Mouse (Mus musculus) myocyte (in vitro differentiated cells): ENCODE data around the gene Hax1. TPM values are rescaled to one million over a fixed set of nuclear protein-coding genes. Genes with fewer than 3 reads are reported as not detected.
A peak's percentile ranks its signal among the peaks of the same experiment; 100 is the strongest.

Experiments
- H3K27me3 ChIP-seq: one replicate; pipeline ENCODE4 v1.6.1; 2011; ENCODE audit not compliant: control insufficient read depth, insufficient read depth, insufficient read length
- H3K36me3 ChIP-seq: one replicate; pipeline ENCODE4 v1.6.1; 2011; ENCODE audit not compliant: control insufficient read depth, insufficient read depth
- H3K4me2 ChIP-seq: one replicate; pipeline ENCODE4 v1.6.1; 2011; ENCODE audit warnings: low read depth, control low read depth
- H3K4me3 ChIP-seq: one replicate; pipeline ENCODE4 v1.5.1; 2011; ENCODE audit warnings: mild to moderate bottlenecking, control low read depth, moderate library complexity
- H3K79me2 ChIP-seq: one replicate; pipeline ENCODE4 v1.6.1; 2011; ENCODE audit not compliant: control insufficient read depth, insufficient read depth
- H3ac ChIP-seq: one replicate; pipeline ENCODE4 v1.6.1; 2011; ENCODE audit not compliant: control insufficient read depth, insufficient read length
- CEBPB ChIP-seq: IDR thresholded peaks from 2 replicates; pipeline ENCODE4 v1.6.1; 2011; ENCODE audit warnings: mild to moderate bottlenecking, moderate library complexity; ENCODE audit not compliant: poor library complexity, insufficient read depth, severe bottlenecking
- E2F4 ChIP-seq: IDR thresholded peaks from one replicate; pipeline ENCODE4 v1.6.1; 2011; ENCODE audit warnings: mild to moderate bottlenecking, control low read depth, moderate library complexity; ENCODE audit not compliant: insufficient read depth
- MAX ChIP-seq: IDR thresholded peaks from one replicate; pipeline ENCODE4 v1.6.1; 2011; ENCODE audit warnings: low read depth, mild to moderate bottlenecking, control low read depth
- MYOD1 ChIP-seq, 3 experiments: IDR thresholded peaks; one replicate each; pipeline ENCODE4 v1.6.1; 2011; ENCODE audit warnings: control low read depth in 2 of 3, low read depth in 2 of 3, mild to moderate bottlenecking in 2 of 3, moderate library complexity in 1 of 3; ENCODE audit not compliant: insufficient read length in 2 of 3, control insufficient read depth in 1 of 3
- MYOG ChIP-seq, 3 experiments: IDR thresholded peaks; one replicate each; pipeline ENCODE4 v1.6.1; 2011; ENCODE audit warnings: control low read depth in 2 of 3, low read depth in 2 of 3, mild to moderate bottlenecking in 2 of 3; ENCODE audit not compliant: insufficient read length in 2 of 3, control insufficient read depth in 1 of 3, insufficient read depth in 1 of 3
- POLR2A ChIP-seq: IDR thresholded peaks from one replicate; pipeline ENCODE4 v1.6.1; 2011; ENCODE audit warnings: low read depth, mild to moderate bottlenecking, control low read depth, moderate library complexity; ENCODE audit not compliant: insufficient read length
- POLR2AphosphoS2 ChIP-seq: IDR thresholded peaks from one replicate; pipeline ENCODE4 v1.6.1; 2011; ENCODE audit warnings: low read depth, control low read depth; ENCODE audit not compliant: insufficient read length
- REST ChIP-seq: IDR thresholded peaks from one replicate; pipeline ENCODE4 v1.6.1; 2011; ENCODE audit warnings: mild to moderate bottlenecking, control low read depth, moderate library complexity; ENCODE audit not compliant: insufficient read depth, insufficient read length
- SRF ChIP-seq: IDR thresholded peaks from one replicate; pipeline ENCODE4 v1.6.1; 2011; ENCODE audit warnings: low read depth; ENCODE audit not compliant: control insufficient read depth, insufficient read length
- TCF12 ChIP-seq: IDR thresholded peaks from one replicate; pipeline ENCODE4 v1.6.1; 2011; ENCODE audit warnings: mild to moderate bottlenecking, control low read depth; ENCODE audit not compliant: poor library complexity, insufficient read depth, severe bottlenecking
- TCF3 ChIP-seq: IDR thresholded peaks from one replicate; pipeline ENCODE4 v1.6.1; 2011; ENCODE audit warnings: low read depth, control low read depth; ENCODE audit not compliant: insufficient read length
- USF1 ChIP-seq: IDR thresholded peaks from one replicate; pipeline ENCODE4 v1.6.1; 2011; ENCODE audit warnings: low read depth, mild to moderate bottlenecking, control low read depth, moderate library complexity
- polyA plus RNA-seq: library from polyadenylated mRNA; unstranded; fragments of >200 nt; fragmentation: generic; extraction: Trizol; gene quantifications from one replicate; pipeline ENCODE4 v1.2.1, GENCODE M21; 2012; ENCODE audit warnings: missing spikeins

Hax1 gene
- polyA plus RNA-seq = 400 TPM

GRCm38 (mm10) chr3:89998612-89999054, at the start of gene Hax1:
TSS of gene Hax1 (minus strand) at chr3:89998780.
- Histone ChIP-seq H3K4me3 (peak within 1 kb of the TSS; percentile 93), H3ac (peak within 1 kb of the TSS; percentile 15), H3K4me2 (peak within 1 kb of the TSS; percentile 87), H3K79me2 (peaks cover 18% of the 10 kb centered on the region), H3K27me3 (no peaks in the 10 kb centered on the region), H3K36me3 (peaks cover 54% of the 10 kb centered on the region)
- TF ChIP-seq SRF (no peak), TCF3 (no peak), POLR2A (peak; percentile 83), TCF12 (no peak), POLR2AphosphoS2 (peak; percentile 99)

DNA sequence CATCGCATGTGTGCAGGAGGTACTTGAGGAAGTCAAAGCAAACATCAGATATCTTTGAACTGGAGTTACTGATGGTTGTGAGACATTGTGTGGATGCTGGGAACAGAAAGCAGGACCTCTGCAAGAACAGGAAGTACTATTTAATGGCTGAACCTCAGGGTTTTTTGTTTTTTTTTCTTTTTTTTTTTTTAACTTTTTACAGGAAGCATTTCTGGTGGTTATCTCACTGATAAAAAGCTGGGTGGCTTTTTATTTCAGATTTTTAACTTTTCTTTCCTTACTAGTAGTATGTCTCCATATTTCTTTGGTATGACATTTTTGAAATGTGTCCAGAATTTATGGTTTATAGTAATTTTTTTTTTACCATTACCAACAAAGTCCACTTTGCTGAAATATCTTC, 37.7 kb upstream of the Hax1 start:
- no peaks in the 10 kb centered on the region for H3K27me3 ChIP-seq
- TF ChIP-seq CEBPB (no peak), SRF (no peak), TCF12 (no peak), POLR2A (no peak), REST (no peak), POLR2AphosphoS2 (no peak), MYOG (IDR thresholded peaks at IDR 0.05; ENCODE audit: control insufficient read depth in 1 of 3, insufficient read depth in 1 of 3, insufficient read length in 2 of 3, low read depth in 2 of 3) (no peak), TCF3 (no peak), MYOD1 (IDR thresholded peaks at IDR 0.05; ENCODE audit: control insufficient read depth in 1 of 3, insufficient read length in 2 of 3, low read depth in 2 of 3) (no peak), MAX (no peak), USF1 (no peak), E2F4 (no peak)
- H3ac ChIP-seq = no peak overlapping the region
- H3K4me3 ChIP-seq = no peak overlapping the region
- no peak overlapping the region for H3K4me2 ChIP-seq
- peaks cover 88% of the 10 kb centered on the region for H3K36me3 ChIP-seq
- H3K79me2 ChIP-seq = no peaks in the 10 kb centered on the region

- Histone ChIP-seq H3K4me2 (no peak overlapping the region), H3K79me2 (no peaks in the 10 kb centered on the region), H3K27me3 (no peaks in the 10 kb centered on the region), H3ac (no peak overlapping the region), H3K36me3 (peaks cover 90% of the 10 kb centered on the region), H3K4me3 (no peak overlapping the region)
- TF ChIP-seq MAX (no peak), SRF (no peak), USF1 (no peak), CEBPB (no peak)
These were observed 36.1 kb upstream of the Hax1 start for GRCm38 (mm10) chr3:90034653-90035052.

DNA sequence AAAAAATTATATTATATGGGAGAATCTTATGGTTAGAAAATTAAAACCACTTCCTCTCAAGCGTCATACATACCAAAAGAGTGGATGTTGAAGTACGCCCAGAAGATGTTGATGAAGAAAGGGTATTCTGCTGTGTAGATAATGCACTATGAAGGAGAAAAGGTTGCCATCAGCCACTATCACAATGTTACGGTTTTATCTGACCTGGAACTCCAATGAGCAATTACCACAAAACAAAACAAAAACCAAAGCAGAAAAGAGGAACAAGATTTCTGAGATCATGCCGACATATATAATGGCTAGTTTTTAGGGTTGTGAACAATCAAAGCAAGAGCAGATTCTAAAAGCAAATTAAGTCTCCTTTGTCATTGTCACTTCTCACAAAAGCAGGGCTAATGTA, 18.0 kb upstream of the Hax1 start:
- H3K79me2 ChIP-seq = no peaks in the 10 kb centered on the region
- no peak overlapping the region for H3K4me2 ChIP-seq
- TF ChIP-seq REST = no peak
- TF ChIP-seq TCF3 = no peak
- no peak for TF ChIP-seq POLR2AphosphoS2
- TF ChIP-seq MAX = no peak
- no peak for TF ChIP-seq MYOG (IDR thresholded peaks at IDR 0.05; ENCODE audit: control insufficient read depth in 1 of 3, insufficient read depth in 1 of 3, insufficient read length in 2 of 3, low read depth in 2 of 3)
- TF ChIP-seq POLR2A = no peak
- no peak for TF ChIP-seq SRF
- H3K4me3 ChIP-seq = no peak overlapping the region
- H3K27me3 ChIP-seq = no peaks in the 10 kb centered on the region
- H3ac ChIP-seq = no peak overlapping the region
- H3K36me3 ChIP-seq = peaks cover 96% of the 10 kb centered on the region

- H3K27me3 ChIP-seq = no peaks in the 10 kb centered on the region
- no peak overlapping the region for H3ac ChIP-seq
- H3K4me3 ChIP-seq = no peak overlapping the region
- no peak overlapping the region for H3K4me2 ChIP-seq
- H3K79me2 ChIP-seq = peaks cover 5% of the 10 kb centered on the region
- TF ChIP-seq MYOG (IDR thresholded peaks at IDR 0.05; ENCODE audit: control insufficient read depth in 1 of 3, insufficient read depth in 1 of 3, insufficient read length in 2 of 3, low read depth in 2 of 3) (no peak), MYOD1 (IDR thresholded peaks at IDR 0.05; ENCODE audit: control insufficient read depth in 1 of 3, insufficient read length in 2 of 3, low read depth in 2 of 3) (no peak), REST (no peak), TCF12 (no peak), E2F4 (no peak), POLR2A (no peak)
- peaks cover 90% of the 10 kb centered on the region for H3K36me3 ChIP-seq
These were observed 11.7 kb upstream of the Hax1 start for GRCm38 (mm10) chr3:90010291-90010690.
